Mouse (Mus musculus) heart, adult 2 months (tissue): ENCODE measurements around the gene Lypd6b. TPM values are rescaled to one million over a fixed set of nuclear protein-coding genes. Genes with fewer than 3 reads are reported as not detected.

Experiments
- DNase-seq, 2 experiments: peaks; one replicate each; pipeline ENCODE4 v3.0.0; 2021
- H3K27ac ChIP-seq: fragments of 200-600 bp; 2 replicates; pipeline ENCODE4 v1.8.1; 2022
- H3K27me3 ChIP-seq: fragments of 200-500 bp; 2 replicates; pipeline ENCODE4 v1.6.1; 2012; ENCODE audit warnings: mild to moderate bottlenecking, low read length, inconsistent platforms, mixed read lengths; ENCODE audit not compliant: control insufficient read depth, insufficient read depth
- H3K36me3 ChIP-seq: fragments of 200-500 bp; 2 replicates; pipeline ENCODE4 v1.6.1; 2012; ENCODE audit warnings: low read length, inconsistent platforms; ENCODE audit not compliant: control insufficient read depth, insufficient read depth
- H3K4me1 ChIP-seq: fragments of 200-500 bp; 2 replicates; pipeline ENCODE4 v1.6.1; 2011; ENCODE audit warnings: low read length; ENCODE audit not compliant: control insufficient read depth, insufficient read depth
- H3K4me3 ChIP-seq: fragments of 200-600 bp; 2 replicates; pipeline ENCODE4 v1.8.1; 2022
- H3K79me2 ChIP-seq: fragments of 200-500 bp; replicated peaks from 2 replicates; pipeline ENCODE4 v1.6.1; 2012; ENCODE audit warnings: mild to moderate bottlenecking, inconsistent platforms, low read length, moderate library complexity, mixed read lengths; ENCODE audit not compliant: control insufficient read depth, insufficient read depth
- H3K9ac ChIP-seq: fragments of 200-500 bp; 2 replicates; pipeline ENCODE4 v1.6.1; 2012; ENCODE audit warnings: low read depth, mild to moderate bottlenecking, control low read depth, inconsistent platforms, low read length, mixed read lengths
- CTCF ChIP-seq: fragments of 200-600 bp; IDR thresholded peaks from 2 replicates; pipeline ENCODE4 v1.8.1; 2022; ENCODE audit warnings: antibody characterized with exemption, mild to moderate bottlenecking, moderate library complexity
- EP300 ChIP-seq: fragments of 200-500 bp; IDR thresholded peaks from 2 replicates; pipeline ENCODE4 v1.6.1; 2011; ENCODE audit warnings: low read depth, low read length, control low read depth; ENCODE audit not compliant: insufficient read depth
- POLR2A ChIP-seq: fragments of 200-500 bp; IDR thresholded peaks from 2 replicates; pipeline ENCODE4 v1.6.1; 2011; ENCODE audit warnings: mild to moderate bottlenecking, low read depth, low read length, control low read depth; ENCODE audit not compliant: insufficient read depth
- WGBS: fragments of 180-500 bp; shearing (Covaris S2); methylation state at CpG from one replicate; pipeline ENCODE4 v1.1.7; 2018; 5-methylcytosine and 5-hydroxymethylcytosine counted together
- intact Hi-C: fragments of 180-260 bp; cut with DNase I; formaldehyde crosslinking; loops from one replicate; pipeline ENCODE4 v1.15.1; 2025
- polyA plus RNA-seq: library from polyadenylated mRNA; depleted of rRNA; stranded (reverse); fragments of >200 nt; gene quantifications from 2 replicates; pipeline ENCODE4 v1.2.3, GENCODE M21; 2012
- total RNA-seq, 2 experiments: library from RNA; stranded (reverse); gene quantifications; 2 replicates each; pipeline ENCODE4 v1.2.3; 2021

Gene Lypd6b
- total and polyA plus RNA-seq, 3 experiments = 0.10 to 0.25 TPM; not detected in 1

GRCm38 (mm10) chr2:49764331-49764946 is 23.0 kb upstream of the Lypd6b start:
- Histone ChIP-seq H3K4me1 (no peaks in the 10 kb centered on the region), H3K79me2 (no peaks in the 10 kb centered on the region), H3K9ac (no peak overlapping the region), H3K27ac (no peak overlapping the region), H3K27me3 (no peaks in the 10 kb centered on the region), H3K36me3 (no peaks in the 10 kb centered on the region), H3K4me3 (no peak overlapping the region)
- TF ChIP-seq POLR2A (no peak), CTCF (peak; percentile 68)
- 43% methylated on average over 7 of the region's 7 CpGs for WGBS
- intact Hi-C loops = loop anchor here (1.0 kb wide), 1 partner anchor 508 kb away; no protein-coding TSS in a partner anchor
- no peak for DNase-seq

GRCm38 (mm10) chr2:49768916-49769315 is 18.6 kb upstream of the Lypd6b start:
- H3K27me3 ChIP-seq = no peaks in the 10 kb centered on the region
- 85% methylated on average over 2 of the region's 2 CpGs for WGBS
- no peak for TF ChIP-seq EP300
- TF ChIP-seq POLR2A = no peak
- no peak for TF ChIP-seq CTCF
- no peak overlapping the region for H3K9ac ChIP-seq
- no peak overlapping the region for H3K4me3 ChIP-seq
- no peaks in the 10 kb centered on the region for H3K79me2 ChIP-seq
- intact Hi-C loops = no loop called here
- no peaks in the 10 kb centered on the region for H3K4me1 ChIP-seq
- no peaks in the 10 kb centered on the region for H3K36me3 ChIP-seq
- H3K27ac ChIP-seq = no peak overlapping the region
- no peak for DNase-seq

- Histone ChIP-seq H3K4me3 (no peak overlapping the region), H3K9ac (no peak overlapping the region), H3K27ac (no peak overlapping the region), H3K4me1 (no peaks in the 10 kb centered on the region), H3K27me3 (no peaks in the 10 kb centered on the region), H3K36me3 (no peaks in the 10 kb centered on the region), H3K79me2 (no peaks in the 10 kb centered on the region)
- no peak for TF ChIP-seq EP300
- TF ChIP-seq POLR2A = no peak
- no peak for TF ChIP-seq CTCF
- WGBS = 65% methylated on average over 5 of the region's 5 CpGs
- no peak for DNase-seq
- intact Hi-C loops = no loop called here
Observed at GRCm38 (mm10) chr2:49770440-49770839, 17.0 kb upstream of the Lypd6b start.

GRCm38 (mm10) chr2:49771172-49771571 is 16.3 kb upstream of the Lypd6b start:
- 57% methylated on average over 11 of the region's 11 CpGs for WGBS
- TF ChIP-seq POLR2A (no peak), CTCF (no peak), EP300 (no peak)
- H3K27ac ChIP-seq = no peak overlapping the region
- H3K4me3 ChIP-seq = no peak overlapping the region
- H3K27me3 ChIP-seq = no peaks in the 10 kb centered on the region
- H3K79me2 ChIP-seq = no peaks in the 10 kb centered on the region
- no peaks in the 10 kb centered on the region for H3K36me3 ChIP-seq
- H3K4me1 ChIP-seq = no peaks in the 10 kb centered on the region
- intact Hi-C loops = no loop called here
- no peak for DNase-seq
- no peak overlapping the region for H3K9ac ChIP-seq

GRCm38 (mm10) chr2:49773194-49773931 is 14.1 kb upstream of the Lypd6b start:
- H3K27me3 ChIP-seq = no peaks in the 10 kb centered on the region
- no peak for DNase-seq
- no peak for TF ChIP-seq POLR2A
- TF ChIP-seq CTCF = no peak
- TF ChIP-seq EP300 = no peak
- intact Hi-C loops = no loop called here
- no peak overlapping the region for H3K4me3 ChIP-seq
- no peaks in the 10 kb centered on the region for H3K4me1 ChIP-seq
- H3K36me3 ChIP-seq = no peaks in the 10 kb centered on the region
- H3K9ac ChIP-seq = no peak overlapping the region
- WGBS = 70% methylated on average over 10 of the region's 10 CpGs
- H3K79me2 ChIP-seq = no peaks in the 10 kb centered on the region
- H3K27ac ChIP-seq = no peak overlapping the region

- Histone ChIP-seq H3K4me1 (no peaks in the 10 kb centered on the region), H3K9ac (no peak overlapping the region), H3K27me3 (no peaks in the 10 kb centered on the region), H3K79me2 (no peaks in the 10 kb centered on the region), H3K4me3 (no peak overlapping the region), H3K27ac (no peak overlapping the region), H3K36me3 (no peaks in the 10 kb centered on the region)
- intact Hi-C loops = no loop called here
- TF ChIP-seq EP300 = no peak
- TF ChIP-seq POLR2A = no peak
- no peak for TF ChIP-seq CTCF
- no peak for DNase-seq
Observed at GRCm38 (mm10) chr2:49774180-49774579, 13.3 kb upstream of the Lypd6b start.
